Mouse (Mus musculus) forebrain, embryonic 14.5 days (tissue): ENCODE data around the gene Zmynd19. TPM values are rescaled to one million over a fixed set of nuclear protein-coding genes. Genes with fewer than 3 reads are reported as not detected.

ENCODE experiments used
- ATAC-seq: fragments of 200-750 bp; cut with Nextera tagmentation; 2 replicates; pipeline ENCODE4 v1.8.0; 2017; ENCODE audit warnings: mild to moderate bottlenecking, moderate library complexity
- DNase-seq: peaks from one replicate; pipeline ENCODE4 v3.0.0-alpha.2; 2015; ENCODE audit warnings: low spot score
- H3K27ac ChIP-seq: fragments of 300-500 bp; sonication (generic); 2 replicates; pipeline ENCODE4 v1.5.1; 2014; ENCODE audit warnings: low read depth, mild to moderate bottlenecking, control low read depth, low read length, moderate library complexity
- H3K27me3 ChIP-seq: fragments of 300-500 bp; sonication (generic); replicated peaks from 2 replicates; pipeline ENCODE4 v1.6.1; 2014; ENCODE audit warnings: low read length, control low read depth, mixed read lengths; ENCODE audit not compliant: control insufficient read depth, insufficient read depth
- H3K36me3 ChIP-seq: fragments of 300-500 bp; sonication (generic); 2 replicates; pipeline ENCODE4 v1.6.1; 2014; ENCODE audit warnings: low read length, control low read depth; ENCODE audit not compliant: control insufficient read depth, insufficient read depth
- H3K4me1 ChIP-seq: fragments of 300-500 bp; sonication (generic); 2 replicates; pipeline ENCODE4 v1.6.1; 2014; ENCODE audit warnings: antibody characterized with exemption, low read length, control low read depth; ENCODE audit not compliant: control insufficient read depth, insufficient read depth
- H3K4me2 ChIP-seq: fragments of 300-500 bp; sonication (generic); 2 replicates; pipeline ENCODE4 v1.6.1; 2014; ENCODE audit warnings: mild to moderate bottlenecking, control low read depth, low read length
- H3K4me3 ChIP-seq: fragments of 300-500 bp; sonication (generic); 2 replicates; pipeline ENCODE4 v1.5.1; 2014; ENCODE audit warnings: low read depth, low read length, control low read depth
- H3K9ac ChIP-seq: fragments of 300-500 bp; sonication (generic); 2 replicates; pipeline ENCODE4 v1.6.1; 2014; ENCODE audit warnings: mild to moderate bottlenecking, low read length, control low read depth, moderate library complexity
- H3K9me3 ChIP-seq: fragments of 300-500 bp; sonication (generic); replicated peaks from 2 replicates; pipeline ENCODE4 v1.6.1; 2016; ENCODE audit warnings: low read length, control low read depth, mixed read lengths; ENCODE audit not compliant: control insufficient read depth
- WGBS: fragments of 180-500 bp; shearing (Covaris S2); extraction: QIAGEN DNeasy Blood & Tissue Kit; methylation state at CpG from one replicate; pipeline ENCODE4 v1.1.7; 2014; 5-methylcytosine and 5-hydroxymethylcytosine counted together
- polyA plus RNA-seq: library from polyadenylated mRNA; unstranded; fragments of >200 nt; fragmentation: Nextera tagmentation; extraction: Ambion mirVana; gene quantifications from 2 replicates; pipeline ENCODE4 v1.2.1, GENCODE M21; 2014

Gene Zmynd19
- 8.6 and 12.7 TPM in 2 replicates for polyA plus RNA-seq

- peak within 1 kb of the TSS; percentile 92 for H3K9ac ChIP-seq
- no peaks in the 10 kb centered on the region for H3K27me3 ChIP-seq
- no peaks in the 10 kb centered on the region for H3K9me3 ChIP-seq
- peak within 1 kb of the TSS; percentile 31; the same call in 1 of the 2 replicates for H3K27ac ChIP-seq
- ATAC-seq (peak; percentile 99), DNase-seq (peak; percentile 99)
- 1% methylated on average over 88 of the region's 108 CpGs for WGBS
- H3K4me2 ChIP-seq = peak within 1 kb of the TSS; percentile 94
- peaks cover 29% of the 10 kb centered on the region for H3K36me3 ChIP-seq
- H3K4me1 ChIP-seq = peaks cover 9% of the 10 kb centered on the region
- H3K4me3 ChIP-seq = peak within 1 kb of the TSS; percentile 99
Observed at GRCm38 (mm10) chr2:24949421-24950188, at the start of gene Zmynd19. TSS of gene Zmynd19 (plus strand) at chr2:24949792.

GRCm38 (mm10) chr2:24901055-24901454, 48.5 kb upstream of the Zmynd19 start:
- 49% methylated on average over 5 of the region's 5 CpGs for WGBS
- 0 out of 2 replicates have a peak, but pooled peaks cover 7% of the 10 kb centered on the region for H3K36me3 ChIP-seq
- H3K9ac ChIP-seq = no peak overlapping the region
- H3K4me3 ChIP-seq = no peak overlapping the region
- no peak overlapping the region for H3K27ac ChIP-seq
- ATAC-seq (no peak), DNase-seq (peak; percentile 57)
- no peaks in the 10 kb centered on the region for H3K9me3 ChIP-seq
- H3K4me2 ChIP-seq = no peak overlapping the region
- H3K4me1 ChIP-seq = peaks cover 18% of the 10 kb centered on the region
- H3K27me3 ChIP-seq = no peaks in the 10 kb centered on the region

- 0 out of 2 replicates have a peak, but pooled peaks cover 7% of the 10 kb centered on the region for H3K36me3 ChIP-seq
- DNase-seq = no peak
- H3K4me3 ChIP-seq = no peak overlapping the region
- no peak overlapping the region for H3K9ac ChIP-seq
- WGBS = 88% methylated on average over 6 of the region's 6 CpGs
- H3K27me3 ChIP-seq = no peaks in the 10 kb centered on the region
- H3K27ac ChIP-seq = no peak overlapping the region
- no peaks in the 10 kb centered on the region for H3K9me3 ChIP-seq
- H3K4me2 ChIP-seq = no peak overlapping the region
- H3K4me1 ChIP-seq = peaks cover 28% of the 10 kb centered on the region
- ATAC-seq = no peak
Observed at GRCm38 (mm10) chr2:24902999-24903398, 46.6 kb upstream of the Zmynd19 start.

- WGBS = 40% methylated on average over 11 of the region's 11 CpGs
- Histone ChIP-seq H3K4me1 (peaks cover 28% of the 10 kb centered on the region), H3K4me3 (no peak overlapping the region), H3K27ac (peak overlapping the region; percentile 68), H3K9me3 (no peaks in the 10 kb centered on the region), H3K27me3 (no peaks in the 10 kb centered on the region), H3K4me2 (peak overlapping the region; percentile 4; the same call in 1 of the 2 replicates), H3K36me3 (0 out of 2 replicates have a peak, but pooled peaks cover under 1% of the 10 kb centered on the region), H3K9ac (peak overlapping the region; percentile 35; the same call in 1 of the 2 replicates)
- DNase-seq (peak; percentile 81), ATAC-seq (peak; percentile 80)
Observed at GRCm38 (mm10) chr2:24904823-24905652, 44.6 kb upstream of the Zmynd19 start.

GRCm38 (mm10) chr2:24905653-24906155, 43.9 kb upstream of the Zmynd19 start:
- peak overlapping the region; percentile 68 for H3K27ac ChIP-seq
- 15% methylated on average over 2 of the region's 2 CpGs for WGBS
- H3K4me1 ChIP-seq = peaks cover 28% of the 10 kb centered on the region
- no peak overlapping the region for H3K4me3 ChIP-seq
- no peaks in the 10 kb centered on the region for H3K9me3 ChIP-seq
- peak overlapping the region; percentile 35; the same call in 1 of the 2 replicates for H3K9ac ChIP-seq
- ATAC-seq (0 out of 2 replicates have a peak, but pooled peaks have one; percentile 19), DNase-seq (no peak)
- H3K4me2 ChIP-seq = peak overlapping the region; percentile 4; the same call in 1 of the 2 replicates
- no peaks in the 10 kb centered on the region for H3K27me3 ChIP-seq
- H3K36me3 ChIP-seq = no peaks in the 10 kb centered on the region

GRCm38 (mm10) chr2:24910481-24910880, 39.1 kb upstream of the Zmynd19 start:
- Histone ChIP-seq H3K27me3 (no peaks in the 10 kb centered on the region), H3K4me1 (peaks cover 15% of the 10 kb centered on the region), H3K9ac (no peak overlapping the region), H3K36me3 (peaks cover 12% of the 10 kb centered on the region), H3K27ac (no peak overlapping the region), H3K9me3 (no peaks in the 10 kb centered on the region), H3K4me3 (no peak overlapping the region), H3K4me2 (no peak overlapping the region)
- no peak for ATAC-seq
- 97% methylated on average over 4 of the region's 4 CpGs for WGBS
- DNase-seq = no peak

GRCm38 (mm10) chr2:24912189-24912588, 37.4 kb upstream of the Zmynd19 start:
- H3K4me3 ChIP-seq = no peak overlapping the region
- no peak overlapping the region for H3K9ac ChIP-seq
- no peaks in the 10 kb centered on the region for H3K9me3 ChIP-seq
- no peak overlapping the region for H3K27ac ChIP-seq
- no peaks in the 10 kb centered on the region for H3K27me3 ChIP-seq
- DNase-seq = no peak
- 90% methylated on average over 4 of the region's 4 CpGs for WGBS
- no peak overlapping the region for H3K4me2 ChIP-seq
- H3K36me3 ChIP-seq = peaks cover 12% of the 10 kb centered on the region
- no peak for ATAC-seq
- H3K4me1 ChIP-seq = peaks cover under 1% of the 10 kb centered on the region

- Histone ChIP-seq H3K4me2 (no peak overlapping the region), H3K27ac (no peak overlapping the region), H3K36me3 (peaks cover 12% of the 10 kb centered on the region), H3K27me3 (no peaks in the 10 kb centered on the region), H3K4me1 (peaks cover 5% of the 10 kb centered on the region), H3K9me3 (no peaks in the 10 kb centered on the region), H3K4me3 (no peak overlapping the region), H3K9ac (no peak overlapping the region)
- DNase-seq (no peak), ATAC-seq (no peak)
Observed at GRCm38 (mm10) chr2:24912589-24912988, 37.0 kb upstream of the Zmynd19 start.
